Mouse (Mus musculus): ENCODE data around the gene Arl11.

Gene Arl11

GRCm38 (mm10) chr14:61309593-61309992 lies at the start of gene Arl11:
Gene Arl11, plus strand, starts transcription at chr14:61309753.
- in situ Hi-C loops (cut with MboI, MseI) = loop anchor here (10.0 kb wide), 1 partner anchor 515 kb away; no protein-coding TSS in a partner anchor

GRCm38 (mm10) chr14:61267908-61268475 lies 41.6 kb upstream of the Arl11 start:
- in situ Hi-C loops (cut with MboI, MseI) = no loop called here

- in situ Hi-C loops (cut with MboI, MseI) = no loop called here
Measured at GRCm38 (mm10) chr14:61274414-61275198, 34.9 kb upstream of the Arl11 start.

GRCm38 (mm10) chr14:61277285-61277684 lies 32.3 kb upstream of the Arl11 start:
- in situ Hi-C loops (cut with MboI, MseI) = no loop called here

GRCm38 (mm10) chr14:61278676-61279300 lies 30.8 kb upstream of the Arl11 start:
- in situ Hi-C loops (cut with MboI, MseI) = no loop called here

GRCm38 (mm10) chr14:61288606-61289286 lies 20.8 kb upstream of the Arl11 start:
- in situ Hi-C loops (cut with MboI, MseI) = no loop called here

- in situ Hi-C loops (cut with MboI, MseI) = no loop called here
Measured at GRCm38 (mm10) chr14:61290664-61291063, 18.9 kb upstream of the Arl11 start.

- in situ Hi-C loops (cut with MboI, MseI) = no loop called here
Measured at GRCm38 (mm10) chr14:61293884-61294737, 15.4 kb upstream of the Arl11 start.

- in situ Hi-C loops (cut with MboI, MseI) = no loop called here
Measured at GRCm38 (mm10) chr14:61294738-61295079, 14.8 kb upstream of the Arl11 start.

GRCm38 (mm10) chr14:61299810-61300209 lies 9.7 kb upstream of the Arl11 start:
- in situ Hi-C loops (cut with MboI, MseI) = loop anchor here (10.0 kb wide), 1 partner anchor 505 kb away; no protein-coding TSS in a partner anchor

GRCm38 (mm10) chr14:61301323-61301722 lies 8.2 kb upstream of the Arl11 start:
- in situ Hi-C loops (cut with MboI, MseI) = loop anchor here (10.0 kb wide), 1 partner anchor 507 kb away; no protein-coding TSS in a partner anchor

GRCm38 (mm10) chr14:61302428-61302827 lies 7.1 kb upstream of the Arl11 start:
- in situ Hi-C loops (cut with MboI, MseI) = loop anchor here (10.0 kb wide), 1 partner anchor 508 kb away; no protein-coding TSS in a partner anchor

- in situ Hi-C loops (cut with MboI, MseI) = loop anchor here (10.0 kb wide), 1 partner anchor 509 kb away; no protein-coding TSS in a partner anchor
Measured at GRCm38 (mm10) chr14:61303969-61304609, 5.5 kb upstream of the Arl11 start.

- in situ Hi-C loops (cut with MboI, MseI) = no loop called here
Measured at GRCm38 (mm10) chr14:61310036-61310772, 651 bp downstream of the Arl11 start.

- in situ Hi-C loops (cut with MboI, MseI) = no loop called here
Measured at GRCm38 (mm10) chr14:61310963-61311362, 1.4 kb downstream of the Arl11 start.

- in situ Hi-C loops (cut with MboI, MseI) = no loop called here
Measured at GRCm38 (mm10) chr14:61316861-61317260, 7.3 kb downstream of the Arl11 start.

GRCm38 (mm10) chr14:61320765-61321164 lies 11.2 kb downstream of the Arl11 start:
- in situ Hi-C loops (cut with MboI, MseI) = loop anchor here (10.0 kb wide), 1 partner anchor 114 kb away; the partner anchor contains the start of gene Kpna3

GRCm38 (mm10) chr14:61321200-61321599 lies 11.6 kb downstream of the Arl11 start:
- in situ Hi-C loops (cut with MboI, MseI) = loop anchor here (10.0 kb wide), 1 partner anchor 114 kb away; the partner anchor contains the start of gene Kpna3

GRCm38 (mm10) chr14:61322740-61323139 lies 13.2 kb downstream of the Arl11 start:
- in situ Hi-C loops (cut with MboI, MseI) = loop anchor here (10.0 kb wide), 1 partner anchor 112 kb away; the partner anchor contains the start of gene Kpna3
